Mouse (Mus musculus): ENCODE results near the gene Alyref. TPM values are rescaled to one million over a fixed set of nuclear protein-coding genes. Genes with fewer than 3 reads are reported as not detected.

The Alyref gene
- total and polyA plus RNA-seq, 3 experiments: 600 to 1,072 TPM; not detected in 1

DNA sequence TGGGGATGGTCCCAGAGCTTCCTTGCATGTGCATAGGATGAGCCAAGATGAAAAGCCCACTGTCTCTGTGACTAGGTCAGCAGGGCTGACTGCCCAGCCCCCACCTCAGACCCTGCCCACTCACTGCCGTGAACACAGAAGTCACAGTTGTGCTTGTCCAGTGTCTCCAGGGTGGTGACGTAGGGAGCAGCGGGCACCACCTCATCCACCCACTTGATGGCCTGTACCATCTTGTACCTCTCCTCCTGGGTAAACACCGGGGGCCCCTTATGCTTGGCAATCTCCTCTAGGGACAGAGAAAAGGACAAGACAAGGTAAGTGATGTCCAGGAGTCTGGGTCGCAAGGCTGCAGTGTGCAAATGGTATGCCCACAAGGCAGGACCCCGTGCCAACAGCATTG lies 17.0 kb upstream of the Alyref start (continued):
- TF ChIP-seq CTCF (IDR thresholded peaks at IDR 0.05 in 2 of 3, conservative IDR thresholded peaks at IDR 0.05 in 1 of 3; ENCODE audit: control insufficient read depth in 1 of 3, insufficient read depth in 1 of 3, low read depth in 2 of 3, low read length in 3 of 3, poor library complexity in 1 of 3, severe bottlenecking in 1 of 3): no peak
- TF ChIP-seq MYC (IDR thresholded peaks at IDR 0.05; ENCODE audit: low read depth, low read length): no peak

DNA sequence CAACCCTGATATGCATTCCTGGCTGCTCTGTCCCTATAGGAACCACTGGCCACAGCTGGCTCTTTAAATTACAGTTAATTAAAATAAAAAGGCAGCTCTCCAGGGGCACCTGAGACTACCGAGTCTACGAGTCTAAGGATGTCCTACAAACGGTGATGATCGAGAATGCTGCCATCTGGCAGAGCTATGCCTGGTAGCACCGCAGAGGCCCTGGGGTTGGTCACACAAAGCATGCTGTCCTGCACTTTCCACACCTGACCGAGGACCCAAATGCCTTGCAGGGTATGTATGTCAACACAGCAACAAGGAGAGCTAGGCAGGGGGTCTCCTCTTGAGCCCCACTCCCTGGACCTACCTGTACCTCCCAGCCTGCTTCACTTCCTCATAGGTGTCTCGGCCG lies 15.8 kb upstream of the Alyref start:
- Histone ChIP-seq H3K27ac (ENCODE audit: control insufficient read depth, low read depth, low read length) (no peak overlapping the region), H3K27me3 (ENCODE audit: control insufficient read depth in 1 of 2, insufficient read depth in 2 of 2, low read length in 2 of 2) (no peaks in the 10 kb centered on the region)

DNA sequence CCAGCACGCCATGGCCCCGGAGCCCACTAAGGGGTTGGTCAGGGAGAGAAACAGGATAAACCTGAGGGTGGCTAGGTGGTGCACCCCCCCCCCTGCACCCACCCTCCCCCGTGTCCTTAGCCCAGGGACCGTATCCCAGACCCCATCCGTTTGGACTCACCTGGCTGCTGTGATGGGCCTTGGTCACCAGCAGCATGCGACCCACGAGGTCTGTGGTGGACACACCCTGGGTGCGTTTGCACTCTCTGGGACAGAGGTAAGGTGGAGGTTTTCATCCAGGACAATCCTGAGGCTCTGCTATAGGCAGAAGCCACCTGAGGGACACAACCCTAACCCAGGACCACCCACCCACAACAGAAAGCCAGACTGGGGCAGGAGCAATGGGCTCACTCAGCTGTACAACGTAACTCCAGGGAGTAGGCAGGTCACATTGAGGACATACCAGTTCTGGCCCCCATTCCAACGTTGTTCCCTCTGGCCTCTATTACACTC lies 15.4 kb upstream of the Alyref start:
- DNase-seq (ENCODE audit: low read depth, low spot score): no peak
- Histone ChIP-seq H3K4me1 (ENCODE audit: control insufficient read depth in 1 of 2, insufficient read depth in 2 of 2, low read length in 2 of 2) (peaks cover 0 to 10% of the 10 kb centered on the region in 2 experiments; a peak in 3 of 4 replicates), H3K36me3 (ENCODE audit: control insufficient read depth in 1 of 2, insufficient read depth in 2 of 2, low read length in 2 of 2) (peaks cover 2 to 4% of the 10 kb centered on the region in 2 experiments), H3K27ac (ENCODE audit: control insufficient read depth, low read depth, low read length) (no peak overlapping the region), H3K79me2 (ENCODE audit: control insufficient read depth, insufficient read depth, low read length, poor library complexity) (peaks cover 23% of the 10 kb centered on the region), H3K4me3 (ENCODE audit: control insufficient read depth in 1 of 2, insufficient read depth in 1 of 2, low read depth in 2 of 2, low read length in 2 of 2) (no peak overlapping the region), H3K9ac (ENCODE audit: control insufficient read depth, low read depth, low read length, poor library complexity, severe bottlenecking) (no peak overlapping the region), H3K9me3 (replicated peaks; ENCODE audit: insufficient read depth, low read length) (no peaks in the 10 kb centered on the region), H3K27me3 (ENCODE audit: control insufficient read depth in 1 of 2, insufficient read depth in 2 of 2, low read length in 2 of 2) (no peaks in the 10 kb centered on the region)
- TF ChIP-seq USF2 (IDR thresholded peaks at IDR 0.05; ENCODE audit: borderline replicate concordance in 1 of 2, insufficient read depth in 1 of 2, low read depth in 1 of 2, low read length in 2 of 2): no peak
- TF ChIP-seq MYC (IDR thresholded peaks at IDR 0.05; ENCODE audit: low read depth, low read length): no peak
- TF ChIP-seq EP300 (IDR thresholded peaks at IDR 0.05; ENCODE audit: low read depth in 1 of 2, low read length in 2 of 2): no peak
- TF ChIP-seq MAZ (IDR thresholded peaks at IDR 0.05; ENCODE audit: low read depth, low read length): no peak
- no peak for TF ChIP-seq JUND (IDR thresholded peaks at IDR 0.05; ENCODE audit: low read depth, low read length)
- no peak for TF ChIP-seq POLR2A (IDR thresholded peaks at IDR 0.05; ENCODE audit: control insufficient read depth in 1 of 2, insufficient read depth in 1 of 2, low read depth in 1 of 2, low read length in 2 of 2, poor library complexity in 1 of 2)
- no peak for TF ChIP-seq KAT2A (conservative IDR thresholded peaks at IDR 0.05; ENCODE audit: low read depth, low read length)
- TF ChIP-seq ZNF384 (IDR thresholded peaks at IDR 0.05; ENCODE audit: low read depth, low read length): no peak
- TF ChIP-seq POLR2AphosphoS5 (IDR thresholded peaks at IDR 0.05; ENCODE audit: borderline replicate concordance, low read depth, low read length): no peak; the same call in 1 of the 2 replicates
- TF ChIP-seq NRF1 (IDR thresholded peaks at IDR 0.05; ENCODE audit: insufficient read depth, low read depth, low read length, poor library complexity, severe bottlenecking): no peak
- TF ChIP-seq USF1 (IDR thresholded peaks at IDR 0.05; ENCODE audit: low read depth, low read length): no peak
- no peak for TF ChIP-seq CHD2 (IDR thresholded peaks at IDR 0.05; ENCODE audit: low read length)
- TF ChIP-seq HCFC1 (IDR thresholded peaks at IDR 0.05; ENCODE audit: low read depth, low read length): no peak
- no peak for TF ChIP-seq GATA1 (IDR thresholded peaks at IDR 0.05; ENCODE audit: low read depth, low read length)
- no peak for TF ChIP-seq POLR2AphosphoS2 (IDR thresholded peaks at IDR 0.05; ENCODE audit: low read length)
- TF ChIP-seq MXI1 (IDR thresholded peaks at IDR 0.05; ENCODE audit: low read depth, low read length): no peak

More for the DNA sequence above, 15.8 kb upstream of the Alyref start:
- TF ChIP-seq CHD1 (IDR thresholded peaks at IDR 0.05; ENCODE audit: low read depth, low read length) (no peak), SIN3A (IDR thresholded peaks at IDR 0.05; ENCODE audit: low read length) (no peak), ZKSCAN1 (IDR thresholded peaks at IDR 0.05; ENCODE audit: low read depth, low read length) (no peak), HCFC1 (IDR thresholded peaks at IDR 0.05; ENCODE audit: low read depth, low read length) (no peak), GATA1 (IDR thresholded peaks at IDR 0.05; ENCODE audit: low read depth, low read length) (no peak), MEF2A (IDR thresholded peaks at IDR 0.05; ENCODE audit: extremely low read depth, insufficient replicate concordance, low read depth, low read length, poor library complexity, severe bottlenecking) (no peak), ZNF384 (IDR thresholded peaks at IDR 0.05; ENCODE audit: low read depth, low read length) (no peak), CTCF (IDR thresholded peaks at IDR 0.05 in 2 of 3, conservative IDR thresholded peaks at IDR 0.05 in 1 of 3; ENCODE audit: control insufficient read depth in 1 of 3, insufficient read depth in 1 of 3, low read depth in 2 of 3, low read length in 3 of 3, poor library complexity in 1 of 3, severe bottlenecking in 1 of 3) (no peak), MYB (IDR thresholded peaks at IDR 0.05; ENCODE audit: low read depth, low read length) (no peak), MYC (IDR thresholded peaks at IDR 0.05; ENCODE audit: low read depth, low read length) (no peak), MAZ (IDR thresholded peaks at IDR 0.05; ENCODE audit: low read depth, low read length) (no peak), USF2 (IDR thresholded peaks at IDR 0.05; ENCODE audit: borderline replicate concordance in 1 of 2, insufficient read depth in 1 of 2, low read depth in 1 of 2, low read length in 2 of 2) (no peak), UBTF (IDR thresholded peaks at IDR 0.05; ENCODE audit: borderline replicate concordance, insufficient read depth, low read depth, low read length) (no peak), POLR2AphosphoS2 (IDR thresholded peaks at IDR 0.05; ENCODE audit: low read length) (no peak)
- no peak for DNase-seq (ENCODE audit: low read depth, low spot score)
- H3K79me2 ChIP-seq (ENCODE audit: control insufficient read depth, insufficient read depth, low read length, poor library complexity): peaks cover 23% of the 10 kb centered on the region
- H3K9ac ChIP-seq (ENCODE audit: control insufficient read depth, low read depth, low read length, poor library complexity, severe bottlenecking): no peak overlapping the region
- H3K9me3 ChIP-seq (replicated peaks; ENCODE audit: insufficient read depth, low read length): no peaks in the 10 kb centered on the region
- H3K4me1 ChIP-seq (ENCODE audit: control insufficient read depth in 1 of 2, insufficient read depth in 2 of 2, low read length in 2 of 2): peaks cover 0 to 10% of the 10 kb centered on the region in 2 experiments; a peak in 3 of 4 replicates
- H3K4me3 ChIP-seq (ENCODE audit: control insufficient read depth in 1 of 2, insufficient read depth in 1 of 2, low read depth in 2 of 2, low read length in 2 of 2): no peak overlapping the region
- H3K36me3 ChIP-seq (ENCODE audit: control insufficient read depth in 1 of 2, insufficient read depth in 2 of 2, low read length in 2 of 2): peaks cover 4% of the 10 kb centered on the region in 2 experiments

Data from MEL (cell line).